Mouse (Mus musculus): Measurements from ENCODE around the gene Pip4p1. TPM values are rescaled to one million over a fixed set of nuclear protein-coding genes. Genes with fewer than 3 reads are reported as not detected.

The Pip4p1 gene
- polyA plus RNA-seq (2012; rRNA removed; ENCODE audit: low replicate concordance): 51.5 and 99.7 TPM in 2 replicates

GRCm38 (mm10) chr14:50930754-50931492, at the start of gene Pip4p1, which contains the start of gene Pnp:
TSS of gene Pip4p1 (minus strand) at chr14:50930856.
TSS of gene Pnp (plus strand) at chr14:50931082.

GRCm38 (mm10) chr14:50955942-50956508, 25.4 kb upstream of the Pip4p1 start, which contains the start of gene Pnp2:
TSS of gene Pnp2 (plus strand) at chr14:50955992.

GRCm38 (mm10) chr14:50943932-50944667, 13.4 kb upstream of the Pip4p1 start, which contains the start of gene Gm49342:
TSS of gene Gm49342 (plus strand) at chr14:50944517.

GRCm38 (mm10) chr14:50924281-50925064, 6.2 kb downstream of the Pip4p1 start, which contains the start of the genes Osgep and Apex1:
TSS of gene Osgep (minus strand) at chr14:50924893.
TSS of gene Apex1 (plus strand) at chr14:50924968.

GRCm38 (mm10) chr14:50897374-50897765, 33.3 kb downstream of the Pip4p1 start, which contains the start of gene Klhl33:
TSS of gene Klhl33 (minus strand) at chr14:50897507.

Other genes with a start within 250 kb of the Pip4p1 start
- gene Olfr747, start 237.7 kb downstream of the Pip4p1 start, polyA plus RNA-seq (2012; rRNA removed; ENCODE audit: low replicate concordance): not detected in 2 replicates
- gene Olfr748, start 223.5 kb downstream of the Pip4p1 start, polyA plus RNA-seq (2012; rRNA removed; ENCODE audit: low replicate concordance): not detected in 2 replicates
- not detected in 2 replicates for gene Olfr749, start 185.8 kb downstream of the Pip4p1 start, polyA plus RNA-seq (2012; rRNA removed; ENCODE audit: low replicate concordance)
- 11.4 and 14.5 TPM in 2 replicates for gene Ttc5, start 145.3 kb downstream of the Pip4p1 start, polyA plus RNA-seq (2012; rRNA removed; ENCODE audit: low replicate concordance)
- gene Ccnb1ip1, start 123.1 kb downstream of the Pip4p1 start, polyA plus RNA-seq (2012; rRNA removed; ENCODE audit: low replicate concordance): not detected in 2 replicates
- gene Parp2, start 123.0 kb downstream of the Pip4p1 start, polyA plus RNA-seq (2012; rRNA removed; ENCODE audit: low replicate concordance): 3.8 and 4.2 TPM in 2 replicates
- gene Tep1, start 60.3 kb downstream of the Pip4p1 start, polyA plus RNA-seq (2012; rRNA removed; ENCODE audit: low replicate concordance): 47.0 and 78.2 TPM in 2 replicates
- gene Klhl33, start 33.3 kb downstream of the Pip4p1 start, polyA plus RNA-seq (2012; rRNA removed; ENCODE audit: low replicate concordance): 1.1 and 1.4 TPM in 2 replicates
- 59.8 and 114 TPM in 2 replicates for gene Osgep, start 6.0 kb downstream of the Pip4p1 start, polyA plus RNA-seq (2012; rRNA removed; ENCODE audit: low replicate concordance)
- 9.8 and 11.7 TPM in 2 replicates for gene Apex1, start 5.9 kb downstream of the Pip4p1 start, polyA plus RNA-seq (2012; rRNA removed; ENCODE audit: low replicate concordance)
- gene Pnp, start 226 bp upstream of the Pip4p1 start, polyA plus RNA-seq (2012; rRNA removed; ENCODE audit: low replicate concordance): 36.3 and 64.3 TPM in 2 replicates
- gene Gm49342, start 13.7 kb upstream of the Pip4p1 start, polyA plus RNA-seq (2012; rRNA removed; ENCODE audit: low replicate concordance): 8.9 TPM in 1 of 2 replicates, not detected in the other
- 22.4 and 57.7 TPM in 2 replicates for gene Pnp2, start 25.1 kb upstream of the Pip4p1 start, polyA plus RNA-seq (2012; rRNA removed; ENCODE audit: low replicate concordance)
- not detected in 2 replicates for gene Rnase10, start 76.9 kb upstream of the Pip4p1 start, polyA plus RNA-seq (2012; rRNA removed; ENCODE audit: low replicate concordance)
- gene Rnase9, start 111.0 kb upstream of the Pip4p1 start, polyA plus RNA-seq (2012; rRNA removed; ENCODE audit: low replicate concordance): not detected in 2 replicates
- not detected in 2 replicates for gene Rnase11, start 119.3 kb upstream of the Pip4p1 start, polyA plus RNA-seq (2012; rRNA removed; ENCODE audit: low replicate concordance)
- gene Rnase12, start 126.8 kb upstream of the Pip4p1 start, polyA plus RNA-seq (2012; rRNA removed; ENCODE audit: low replicate concordance): 0.21 TPM in 1 of 2 replicates, not detected in the other
- 0.09 TPM in 1 of 2 replicates, not detected in the other for gene Olfr750, start 143.6 kb upstream of the Pip4p1 start, polyA plus RNA-seq (2012; rRNA removed; ENCODE audit: low replicate concordance)
- gene Rnase4, start 160.2 kb upstream of the Pip4p1 start, polyA plus RNA-seq (2012; rRNA removed; ENCODE audit: low replicate concordance): 73.0 and 83.3 TPM in 2 replicates
- 18.9 and 27.3 TPM in 2 replicates for gene Ang, start 160.3 kb upstream of the Pip4p1 start, polyA plus RNA-seq (2012; rRNA removed; ENCODE audit: low replicate concordance)
- gene Eddm3b, start 183.6 kb upstream of the Pip4p1 start, polyA plus RNA-seq (2012; rRNA removed; ENCODE audit: low replicate concordance): not detected in 2 replicates
- 4.8 and 5.2 TPM in 2 replicates for gene Rnase6, start 193.1 kb upstream of the Pip4p1 start, polyA plus RNA-seq (2012; rRNA removed; ENCODE audit: low replicate concordance)
- gene Rnase1, start 215.9 kb upstream of the Pip4p1 start, polyA plus RNA-seq (2012; rRNA removed; ENCODE audit: low replicate concordance): 35.3 and 1,063 TPM in 2 replicates
- not detected in 2 replicates for gene Rnase2b, start 231.4 kb upstream of the Pip4p1 start, polyA plus RNA-seq (2012; rRNA removed; ENCODE audit: low replicate concordance)

Measured in duodenum, adult 2 months (tissue).